Mouse (Mus musculus): ENCODE data around the gene Ccl25. TPM values are rescaled to one million over a fixed set of nuclear protein-coding genes. Genes with fewer than 3 reads are reported as not detected.
"Not testable (repeated sequence)": the region's sequence is repeated elsewhere in the genome, so short reads cannot be mapped to it uniquely, and the experiment has no call there.

Ccl25 gene
- polyA plus RNA-seq, 1 experiment from 2014 or later = 19.3 TPM

- H3K4me2 ChIP-seq = no peak overlapping the region
- DNase-seq (ENCODE audit: low spot score) (no peak), ATAC-seq (replicated peaks; ENCODE audit: low FRiP score) (no peak)
- H3K4me3 ChIP-seq (ENCODE audit: low read depth, low read length) = no peak overlapping the region
- H3K4me1 ChIP-seq (replicated peaks; ENCODE audit: control insufficient read depth, insufficient read depth, low read length) = peaks cover 2% of the 10 kb centered on the region; the same call in 1 of the 2 replicates
- H3K9me3 ChIP-seq (ENCODE audit: control insufficient read depth, low read length) = no peaks in the 10 kb centered on the region
- no peak overlapping the region for H3K27ac ChIP-seq (ENCODE audit: low read depth, low read length)
- WGBS = 77% methylated on average over 1 of the region's 1 CpGs
- no peaks in the 10 kb centered on the region for H3K36me3 ChIP-seq (ENCODE audit: control insufficient read depth, insufficient read depth, low read length)
- H3K9ac ChIP-seq (ENCODE audit: low read depth, low read length) = no peak overlapping the region
- H3K27me3 ChIP-seq (replicated peaks; ENCODE audit: control insufficient read depth, insufficient read depth, low read length) = no peaks in the 10 kb centered on the region
Measured at GRCm38 (mm10) chr8:4349335-4349734, 24.3 kb downstream of the Ccl25 start.

GRCm38 (mm10) chr8:4350618-4351017 lies 25.6 kb downstream of the Ccl25 start:
- no peak for ATAC-seq (replicated peaks; ENCODE audit: low FRiP score)
- H3K9ac ChIP-seq (ENCODE audit: low read depth, low read length) = no peak overlapping the region
- H3K36me3 ChIP-seq (ENCODE audit: control insufficient read depth, insufficient read depth, low read length) = no peaks in the 10 kb centered on the region; the same call in 1 of the 2 replicates
- no peak overlapping the region for H3K27ac ChIP-seq (ENCODE audit: low read depth, low read length)
- WGBS = 71% methylated on average over 3 of the region's 3 CpGs
- H3K4me3 ChIP-seq (ENCODE audit: low read depth, low read length) = no peak overlapping the region
- no peaks in the 10 kb centered on the region for H3K27me3 ChIP-seq (replicated peaks; ENCODE audit: control insufficient read depth, insufficient read depth, low read length)
- no peak overlapping the region for H3K4me2 ChIP-seq
- no peak for DNase-seq (ENCODE audit: low spot score)
- H3K4me1 ChIP-seq (replicated peaks; ENCODE audit: control insufficient read depth, insufficient read depth, low read length) = peaks cover 2% of the 10 kb centered on the region; the same call in 1 of the 2 replicates
- H3K9me3 ChIP-seq (ENCODE audit: control insufficient read depth, low read length) = no peaks in the 10 kb centered on the region

DNA sequence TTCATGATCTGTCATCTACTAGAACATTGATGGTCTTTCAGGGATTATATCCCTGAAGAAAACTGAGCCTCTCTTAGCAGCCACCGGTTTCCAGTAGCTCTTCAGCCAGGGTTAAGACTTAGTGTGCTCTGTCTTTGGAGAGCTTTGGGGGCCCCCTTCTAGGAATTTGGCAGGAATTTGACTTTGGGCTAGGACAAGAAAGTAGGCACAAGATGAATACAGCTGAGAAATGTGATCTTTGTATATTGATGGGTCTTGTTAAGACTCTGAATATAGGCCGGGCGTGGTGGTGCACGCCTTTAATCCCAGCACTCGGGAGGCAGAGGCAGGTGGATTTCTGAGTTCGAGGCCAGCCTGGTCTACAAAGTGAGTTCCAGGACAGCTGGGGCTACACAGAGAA lies 27.6 kb downstream of the Ccl25 start:
- WGBS = 84% methylated on average over 6 of the region's 6 CpGs
- not testable (repeated sequence) for H3K9ac ChIP-seq (ENCODE audit: low read depth, low read length); H3K27me3 ChIP-seq (replicated peaks; ENCODE audit: control insufficient read depth, insufficient read depth, low read length); DNase-seq (ENCODE audit: low spot score); H3K4me3 ChIP-seq (ENCODE audit: low read depth, low read length); H3K36me3 ChIP-seq (ENCODE audit: control insufficient read depth, insufficient read depth, low read length); H3K4me2 ChIP-seq; H3K27ac ChIP-seq (ENCODE audit: low read depth, low read length); ATAC-seq (replicated peaks; ENCODE audit: low FRiP score); H3K4me1 ChIP-seq (replicated peaks; ENCODE audit: control insufficient read depth, insufficient read depth, low read length); H3K9me3 ChIP-seq (ENCODE audit: control insufficient read depth, low read length)

- no peak overlapping the region for H3K4me2 ChIP-seq
- ATAC-seq (replicated peaks; ENCODE audit: low FRiP score) = no peak
Measured at GRCm38 (mm10) chr8:4353741-4354140, 28.7 kb downstream of the Ccl25 start.

DNA sequence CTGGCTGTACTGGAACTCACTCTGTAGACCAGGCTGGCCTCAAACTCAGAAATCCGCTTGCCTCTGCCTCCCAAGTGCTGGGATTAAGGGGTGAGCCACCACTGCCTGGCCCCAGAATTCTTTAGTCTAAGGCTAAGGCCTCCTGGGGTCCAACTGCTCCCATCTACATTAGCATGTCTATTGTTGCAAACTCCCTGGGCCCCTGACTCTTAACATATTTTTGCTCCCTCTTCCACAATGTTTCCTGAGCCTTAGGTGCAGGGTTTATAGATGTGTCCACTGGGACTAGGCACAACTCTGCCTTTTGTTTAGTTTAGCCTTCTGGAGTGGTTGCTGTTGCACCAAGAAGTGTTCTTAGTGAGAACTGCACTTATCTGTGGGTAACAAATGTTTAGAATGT lies 29.5 kb downstream of the Ccl25 start:
- Histone ChIP-seq H3K27ac (ENCODE audit: low read depth, low read length) (no peak overlapping the region), H3K36me3 (ENCODE audit: control insufficient read depth, insufficient read depth, low read length) (no peaks in the 10 kb centered on the region; the same call in 1 of the 2 replicates), H3K9ac (ENCODE audit: low read depth, low read length) (no peak overlapping the region), H3K9me3 (ENCODE audit: control insufficient read depth, low read length) (no peaks in the 10 kb centered on the region), H3K4me1 (replicated peaks; ENCODE audit: control insufficient read depth, insufficient read depth, low read length) (no peaks in the 10 kb centered on the region), H3K27me3 (replicated peaks; ENCODE audit: control insufficient read depth, insufficient read depth, low read length) (no peaks in the 10 kb centered on the region), H3K4me3 (ENCODE audit: low read depth, low read length) (no peak overlapping the region), H3K4me2 (no peak overlapping the region)
- WGBS = 89% methylated on average over 1 of the region's 1 CpGs
- DNase-seq (ENCODE audit: low spot score) (no peak), ATAC-seq (replicated peaks; ENCODE audit: low FRiP score) (no peak)

More at GRCm38 (mm10) chr8:4353741-4354140, 28.7 kb downstream of the Ccl25 start:
- Histone ChIP-seq H3K9ac (ENCODE audit: low read depth, low read length) (no peak overlapping the region), H3K4me3 (ENCODE audit: low read depth, low read length) (no peak overlapping the region), H3K27me3 (replicated peaks; ENCODE audit: control insufficient read depth, insufficient read depth, low read length) (no peaks in the 10 kb centered on the region), H3K4me1 (replicated peaks; ENCODE audit: control insufficient read depth, insufficient read depth, low read length) (no peaks in the 10 kb centered on the region), H3K36me3 (ENCODE audit: control insufficient read depth, insufficient read depth, low read length) (no peaks in the 10 kb centered on the region; the same call in 1 of the 2 replicates), H3K27ac (ENCODE audit: low read depth, low read length) (no peak overlapping the region), H3K9me3 (ENCODE audit: control insufficient read depth, low read length) (no peaks in the 10 kb centered on the region)
- DNase-seq (ENCODE audit: low spot score) = no peak
- 79% methylated on average over 4 of the region's 4 CpGs for WGBS

DNA sequence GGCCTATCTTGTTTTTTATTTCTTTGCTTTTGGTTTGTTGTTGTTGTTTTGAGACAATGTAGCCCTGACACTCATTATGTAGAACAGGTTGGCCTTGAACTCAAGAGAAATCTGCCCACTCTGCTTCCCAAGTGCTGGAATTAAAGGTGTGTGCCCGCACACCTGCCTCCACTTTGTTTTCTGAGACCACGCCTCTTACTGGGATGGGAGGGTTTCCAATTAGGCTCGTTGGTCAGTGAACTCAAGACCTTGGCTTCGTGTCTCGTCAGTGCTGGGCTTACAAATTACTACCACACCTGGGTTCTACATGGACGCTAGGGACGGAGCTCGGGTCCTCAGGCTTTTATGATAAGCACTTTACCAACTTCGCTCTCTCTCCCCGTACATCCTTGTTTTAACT lies 30.4 kb downstream of the Ccl25 start:
- H3K9me3 ChIP-seq (ENCODE audit: control insufficient read depth, low read length) = no peaks in the 10 kb centered on the region
- H3K27ac ChIP-seq (ENCODE audit: low read depth, low read length) = no peak overlapping the region
- no peaks in the 10 kb centered on the region; the same call in 1 of the 2 replicates for H3K36me3 ChIP-seq (ENCODE audit: control insufficient read depth, insufficient read depth, low read length)
- H3K27me3 ChIP-seq (replicated peaks; ENCODE audit: control insufficient read depth, insufficient read depth, low read length) = no peaks in the 10 kb centered on the region
- DNase-seq (ENCODE audit: low spot score) (no peak), ATAC-seq (replicated peaks; ENCODE audit: low FRiP score) (no peak)
- H3K4me1 ChIP-seq (replicated peaks; ENCODE audit: control insufficient read depth, insufficient read depth, low read length) = no peaks in the 10 kb centered on the region
- H3K4me2 ChIP-seq = no peak overlapping the region
- H3K9ac ChIP-seq (ENCODE audit: low read depth, low read length) = no peak overlapping the region
- H3K4me3 ChIP-seq (ENCODE audit: low read depth, low read length) = no peak overlapping the region
- 85% methylated on average over 10 of the region's 10 CpGs for WGBS

DNA sequence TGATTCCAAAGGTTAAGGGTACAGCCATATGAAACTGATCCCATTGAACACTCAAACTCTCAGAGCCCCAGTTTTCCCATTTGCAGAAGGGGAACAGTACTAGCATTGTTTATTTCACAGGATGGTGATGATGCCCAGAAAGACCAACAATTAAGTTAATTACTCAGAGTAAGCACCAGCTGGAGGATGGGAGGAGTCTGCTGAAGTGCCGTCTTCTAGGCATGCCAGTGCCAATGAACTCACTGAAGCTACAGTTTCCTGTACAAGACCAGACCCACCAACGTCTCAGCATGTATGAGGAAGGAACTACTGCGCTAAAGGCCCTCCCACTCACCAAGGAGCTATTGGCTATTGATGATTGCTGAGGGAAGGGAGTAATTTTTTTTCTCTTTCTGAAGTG lies 34.4 kb downstream of the Ccl25 start:
- WGBS = 64% methylated on average over 3 of the region's 3 CpGs
- no peaks in the 10 kb centered on the region for H3K27me3 ChIP-seq (replicated peaks; ENCODE audit: control insufficient read depth, insufficient read depth, low read length)
- no peak for DNase-seq (ENCODE audit: low spot score)
- H3K4me3 ChIP-seq (ENCODE audit: low read depth, low read length) = no peak overlapping the region
- H3K9me3 ChIP-seq (ENCODE audit: control insufficient read depth, low read length) = no peaks in the 10 kb centered on the region
- no peak overlapping the region for H3K9ac ChIP-seq (ENCODE audit: low read depth, low read length)
- no peak overlapping the region for H3K4me2 ChIP-seq
- H3K27ac ChIP-seq (ENCODE audit: low read depth, low read length) = no peak overlapping the region
- ATAC-seq (replicated peaks; ENCODE audit: low FRiP score) = no peak
- no peaks in the 10 kb centered on the region for H3K4me1 ChIP-seq (replicated peaks; ENCODE audit: control insufficient read depth, insufficient read depth, low read length)
- no peaks in the 10 kb centered on the region; the same call in 1 of the 2 replicates for H3K36me3 ChIP-seq (ENCODE audit: control insufficient read depth, insufficient read depth, low read length)

GRCm38 (mm10) chr8:4360922-4361321 lies 35.9 kb downstream of the Ccl25 start:
- 80% methylated on average over 2 of the region's 2 CpGs for WGBS
- Histone ChIP-seq H3K27ac (ENCODE audit: low read depth, low read length) (no peak overlapping the region), H3K4me3 (ENCODE audit: low read depth, low read length) (no peak overlapping the region), H3K36me3 (ENCODE audit: control insufficient read depth, insufficient read depth, low read length) (no peaks in the 10 kb centered on the region), H3K9ac (ENCODE audit: low read depth, low read length) (no peak overlapping the region), H3K27me3 (replicated peaks; ENCODE audit: control insufficient read depth, insufficient read depth, low read length) (no peaks in the 10 kb centered on the region), H3K9me3 (ENCODE audit: control insufficient read depth, low read length) (no peaks in the 10 kb centered on the region), H3K4me1 (replicated peaks; ENCODE audit: control insufficient read depth, insufficient read depth, low read length) (no peaks in the 10 kb centered on the region), H3K4me2 (no peak overlapping the region)
- DNase-seq (ENCODE audit: low spot score) = no peak
- no peak for ATAC-seq (replicated peaks; ENCODE audit: low FRiP score)

- no peak overlapping the region for H3K4me3 ChIP-seq (ENCODE audit: low read depth, low read length)
- H3K9me3 ChIP-seq (ENCODE audit: control insufficient read depth, low read length) = no peaks in the 10 kb centered on the region
- no peaks in the 10 kb centered on the region for H3K4me1 ChIP-seq (replicated peaks; ENCODE audit: control insufficient read depth, insufficient read depth, low read length)
- DNase-seq (ENCODE audit: low spot score) (no peak), ATAC-seq (replicated peaks; ENCODE audit: low FRiP score) (no peak)
- H3K4me2 ChIP-seq = no peak overlapping the region
- no peaks in the 10 kb centered on the region for H3K27me3 ChIP-seq (replicated peaks; ENCODE audit: control insufficient read depth, insufficient read depth, low read length)
- H3K9ac ChIP-seq (ENCODE audit: low read depth, low read length) = no peak overlapping the region
- no peak overlapping the region for H3K27ac ChIP-seq (ENCODE audit: low read depth, low read length)
- no peaks in the 10 kb centered on the region for H3K36me3 ChIP-seq (ENCODE audit: control insufficient read depth, insufficient read depth, low read length)
- 87% methylated on average over 3 of the region's 3 CpGs for WGBS
Measured at GRCm38 (mm10) chr8:4366189-4366588, 41.2 kb downstream of the Ccl25 start.

Measured in liver, embryonic 11.5 days (tissue).